Mouse (Mus musculus) right cerebral cortex, postnatal 25 days (tissue): ENCODE results near the gene Pold1.

Source experiments
- DNase-seq: peaks from one replicate; pipeline ENCODE4 v3.0.0; 2022

Gene Pold1

DNA sequence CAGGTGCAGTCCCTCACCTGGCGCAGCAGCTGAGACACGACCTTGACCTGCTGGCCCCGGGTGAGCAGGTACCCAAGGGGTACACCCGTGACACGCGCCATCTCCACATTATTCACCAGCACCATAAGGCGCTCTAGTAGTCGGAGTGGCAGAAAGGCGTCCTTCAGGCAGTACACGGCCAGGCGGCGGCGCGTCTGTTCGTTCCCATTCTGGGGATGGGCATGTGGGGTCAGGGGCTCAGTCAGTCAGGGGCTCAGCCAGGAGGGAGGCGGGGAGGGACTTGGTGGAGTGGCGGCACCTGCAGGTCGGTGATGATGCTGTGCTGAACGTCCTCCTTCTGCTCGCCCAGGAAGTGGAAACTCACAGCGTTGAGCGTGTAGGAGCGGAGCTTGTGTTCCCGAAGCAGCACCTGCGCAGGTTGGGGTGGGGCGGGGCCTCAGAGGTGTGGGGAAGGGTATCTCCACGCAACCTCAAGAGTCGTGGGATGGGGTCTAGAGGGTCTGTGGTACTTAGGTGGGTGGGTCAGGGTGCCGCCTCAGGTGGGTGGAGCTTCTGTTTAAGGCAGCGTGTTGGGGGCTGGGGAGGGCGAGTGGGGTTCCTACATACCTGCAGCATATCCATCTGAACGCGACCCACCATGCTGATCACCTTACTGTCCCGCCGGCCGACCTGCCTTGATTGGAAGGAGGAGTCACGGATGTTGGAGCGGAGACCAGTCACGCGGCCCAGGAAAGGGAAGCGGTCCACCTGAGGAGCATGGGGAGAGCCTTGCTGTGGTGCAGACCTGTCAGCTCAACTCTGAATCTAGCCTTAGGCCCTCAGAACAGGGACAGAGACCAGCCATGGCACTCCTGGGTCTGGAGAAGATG is 9.7 kb downstream of the Pold1 start:
- DNase-seq = no peak

GRCm38 (mm10) chr7:44537496-44537895 is 11.2 kb downstream of the Pold1 start:
- DNase-seq = no peak

DNA sequence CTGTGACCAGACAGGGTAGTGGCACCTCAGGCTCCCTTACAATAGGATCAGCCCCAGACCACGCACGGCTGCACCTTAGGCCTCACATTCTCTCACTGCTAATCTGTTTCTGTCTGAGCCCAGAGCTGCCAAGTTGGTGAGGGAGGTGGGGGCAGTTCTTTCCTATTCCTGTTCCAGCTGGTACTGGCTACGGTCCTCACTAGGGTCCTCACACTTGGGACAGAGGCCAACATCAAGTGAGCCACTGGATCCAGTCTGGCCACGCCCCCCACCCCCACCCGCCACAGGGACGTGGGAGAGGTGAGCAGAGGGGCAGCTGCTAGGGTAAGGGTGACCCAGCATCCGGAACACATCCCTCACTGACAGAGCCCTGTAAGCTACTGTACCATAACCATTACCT is 11.6 kb downstream of the Pold1 start:
- no peak for DNase-seq

DNA sequence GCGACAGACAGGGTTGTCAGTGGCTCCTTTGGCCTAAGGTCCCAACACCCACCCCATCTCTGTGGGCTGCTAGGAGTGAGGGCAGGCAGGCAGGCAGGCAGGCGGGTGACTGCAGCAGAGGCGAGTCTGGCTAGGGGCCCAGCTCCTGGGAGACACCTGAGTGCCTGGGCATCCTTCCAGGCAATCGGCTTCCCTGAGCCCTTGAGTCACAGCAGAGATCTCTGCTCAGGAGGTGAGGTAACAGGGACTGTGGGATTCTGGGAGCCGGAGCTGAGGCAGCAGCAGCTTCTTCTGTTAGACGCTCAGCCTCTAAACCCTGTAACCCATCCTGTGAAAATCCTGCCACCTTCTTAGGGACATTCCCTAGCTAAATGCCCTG is 12.1 kb downstream of the Pold1 start:
- DNase-seq = peak; percentile 63

GRCm38 (mm10) chr7:44535657-44536589 is 12.7 kb downstream of the Pold1 start:
- DNase-seq = no peak

- no peak for DNase-seq
Observed at GRCm38 (mm10) chr7:44534656-44535441, 13.8 kb downstream of the Pold1 start.

DNA sequence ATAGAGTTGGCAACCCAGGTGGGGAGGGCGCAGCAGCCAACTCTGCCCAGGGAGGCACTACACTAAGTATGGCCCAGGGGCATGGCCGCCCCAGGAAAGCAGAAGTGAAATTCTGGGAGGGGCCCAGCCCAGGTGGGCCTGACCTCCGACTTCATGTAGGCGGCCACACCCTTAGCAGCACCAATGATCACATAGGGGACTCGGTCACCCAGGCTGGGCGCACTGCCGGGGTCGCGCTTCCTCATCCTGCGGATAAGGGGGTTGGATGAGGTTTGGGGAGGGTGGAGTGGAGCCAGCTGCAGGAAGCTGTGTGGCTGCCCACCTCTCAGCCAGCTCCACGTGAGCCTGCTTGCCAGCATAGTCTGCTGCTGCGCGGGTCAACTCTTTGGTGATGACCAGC is 14.4 kb downstream of the Pold1 start:
- DNase-seq = no peak

DNA sequence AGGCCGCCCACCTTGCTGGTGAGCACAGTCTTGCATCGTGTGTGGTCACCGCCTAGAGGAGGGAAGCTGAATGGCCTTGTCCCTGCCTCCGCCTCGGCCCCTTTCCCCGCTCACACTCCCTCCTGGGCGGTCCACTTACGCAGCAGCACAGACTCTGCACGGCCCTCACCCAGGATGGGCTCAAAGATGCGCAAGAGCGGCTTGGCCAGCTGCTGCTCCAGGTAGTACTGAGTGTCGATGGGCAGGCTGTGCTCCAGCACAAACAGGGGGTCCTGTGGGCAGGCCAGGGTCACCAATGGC is 15.0 kb downstream of the Pold1 start:
- DNase-seq = no peak

GRCm38 (mm10) chr7:44532918-44533745 is 15.5 kb downstream of the Pold1 start:
- no peak for DNase-seq

GRCm38 (mm10) chr7:44531946-44532732 is 16.5 kb downstream of the Pold1 start, which contains the start of gene Spib:
Gene Spib (minus strand): TSS chr7:44532071.
- DNase-seq = no peak

DNA sequence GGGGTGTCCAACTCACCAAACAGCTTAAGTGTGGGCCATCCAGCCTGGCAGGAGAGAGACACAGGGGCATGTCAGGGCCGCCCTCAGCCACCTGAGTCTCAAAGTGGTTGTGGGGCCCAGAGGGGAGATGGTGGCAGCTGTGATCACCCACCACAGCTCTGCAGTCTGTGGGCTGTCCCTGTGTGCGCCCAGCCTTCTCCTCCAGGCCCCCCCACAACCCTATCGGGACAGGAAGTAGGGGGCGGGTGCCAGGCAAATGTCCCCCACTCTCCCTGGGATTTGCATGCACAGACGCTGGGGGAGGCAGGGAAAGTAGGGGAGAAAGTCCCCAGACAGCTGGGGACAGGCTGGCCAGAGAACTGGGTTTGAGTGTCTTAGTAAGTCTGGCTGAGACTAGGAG is 17.4 kb downstream of the Pold1 start:
- DNase-seq = no peak

DNA sequence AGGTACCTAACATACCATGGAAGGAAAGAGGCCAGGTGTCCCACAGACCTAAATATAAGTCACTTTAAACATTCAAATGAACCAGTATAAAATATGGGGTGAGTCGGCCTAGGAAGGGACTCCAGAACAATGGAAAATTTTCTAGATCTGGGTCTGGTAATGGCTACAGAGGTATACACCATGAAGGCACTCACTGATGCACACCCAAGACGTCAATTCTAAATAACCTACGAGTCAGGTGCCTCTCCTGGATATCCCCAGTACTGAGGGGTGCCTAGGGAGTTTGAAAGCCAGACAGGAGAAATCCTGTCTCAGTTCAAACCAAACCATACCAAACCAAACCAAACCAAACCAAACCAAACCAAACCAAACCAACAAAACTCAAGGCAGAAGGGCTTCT is 18.1 kb downstream of the Pold1 start:
- DNase-seq = no peak

GRCm38 (mm10) chr7:44529518-44529917 is 19.1 kb downstream of the Pold1 start:
- no peak for DNase-seq

DNA sequence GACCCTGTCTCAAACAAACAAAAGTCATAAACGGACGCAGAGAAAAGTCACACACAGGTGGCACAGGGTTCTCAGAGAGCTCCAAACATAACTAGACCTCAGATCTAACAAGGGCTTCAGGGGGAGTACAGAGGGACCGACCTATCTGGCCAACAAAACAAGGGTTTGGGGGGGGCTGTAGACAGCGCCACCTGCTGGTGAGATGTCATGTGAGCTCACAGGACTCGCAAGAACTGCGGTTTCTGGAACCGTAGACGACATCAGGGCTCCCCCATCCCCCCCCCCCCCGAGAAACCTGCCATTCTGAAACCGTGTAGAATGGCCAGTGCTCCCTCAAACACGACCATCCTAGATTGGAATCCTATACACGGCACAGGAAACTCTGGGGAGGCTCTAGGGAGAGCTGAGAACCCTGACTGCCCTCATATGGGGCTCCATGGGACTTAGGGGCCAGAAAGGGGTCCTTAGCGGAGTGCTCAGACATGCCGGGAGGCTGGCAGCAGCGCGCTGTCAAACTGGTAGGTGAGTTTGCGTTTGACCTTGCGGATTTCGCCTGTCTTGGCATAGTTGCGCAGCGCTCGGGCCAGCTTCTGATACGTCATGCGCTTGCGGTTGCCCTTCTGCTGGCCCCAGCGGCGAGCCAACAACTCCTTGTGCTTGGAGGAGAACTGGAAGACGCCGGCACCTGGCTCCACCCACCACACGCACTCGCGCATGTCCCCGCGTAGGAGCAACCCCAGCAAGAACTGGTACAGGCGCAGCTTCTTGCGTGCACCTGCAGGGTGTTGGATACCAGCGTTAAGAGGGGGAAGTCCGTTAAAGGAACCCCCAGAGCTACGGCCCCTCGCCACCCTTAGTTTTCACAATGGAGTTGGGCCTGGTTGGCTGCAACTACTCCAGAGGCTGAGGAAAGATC is 20.9 kb downstream of the Pold1 start:
- peak; percentile 79 for DNase-seq

DNA sequence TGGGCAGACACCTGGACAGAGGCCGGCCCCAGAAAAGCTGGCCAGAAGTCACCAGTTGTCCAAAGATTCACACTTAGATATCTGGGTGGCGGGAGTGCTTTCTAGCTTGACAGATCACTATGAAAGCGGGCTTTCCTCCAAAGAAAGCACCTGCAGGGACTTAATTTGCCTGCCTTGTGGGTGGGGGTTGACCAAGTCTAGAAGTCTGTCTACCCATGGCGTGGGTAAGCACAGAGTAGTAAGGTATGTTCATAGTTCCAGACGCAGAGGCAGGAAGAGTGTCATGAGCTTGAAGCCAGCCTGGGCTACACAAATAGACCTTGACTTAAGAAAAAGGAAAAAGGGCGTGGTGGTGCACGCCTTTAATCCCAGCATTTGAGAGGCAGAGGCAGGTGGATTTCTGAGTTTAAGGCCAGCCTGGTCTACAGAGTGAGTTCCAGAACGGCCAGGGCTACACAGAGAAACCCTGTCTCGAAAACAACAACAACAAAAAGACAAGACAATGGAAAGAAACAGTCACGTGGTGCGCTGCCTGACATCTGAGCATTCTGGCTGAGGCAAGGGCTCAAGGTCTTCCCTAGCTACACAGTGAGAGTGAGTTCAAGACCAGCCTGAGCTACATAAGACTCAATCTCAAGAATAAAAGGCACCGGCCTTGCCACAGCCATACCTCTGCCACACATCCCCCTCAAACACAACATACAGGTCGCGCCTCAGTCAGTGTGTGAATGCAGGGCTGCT is 22.1 kb downstream of the Pold1 start:
- no peak for DNase-seq

DNA sequence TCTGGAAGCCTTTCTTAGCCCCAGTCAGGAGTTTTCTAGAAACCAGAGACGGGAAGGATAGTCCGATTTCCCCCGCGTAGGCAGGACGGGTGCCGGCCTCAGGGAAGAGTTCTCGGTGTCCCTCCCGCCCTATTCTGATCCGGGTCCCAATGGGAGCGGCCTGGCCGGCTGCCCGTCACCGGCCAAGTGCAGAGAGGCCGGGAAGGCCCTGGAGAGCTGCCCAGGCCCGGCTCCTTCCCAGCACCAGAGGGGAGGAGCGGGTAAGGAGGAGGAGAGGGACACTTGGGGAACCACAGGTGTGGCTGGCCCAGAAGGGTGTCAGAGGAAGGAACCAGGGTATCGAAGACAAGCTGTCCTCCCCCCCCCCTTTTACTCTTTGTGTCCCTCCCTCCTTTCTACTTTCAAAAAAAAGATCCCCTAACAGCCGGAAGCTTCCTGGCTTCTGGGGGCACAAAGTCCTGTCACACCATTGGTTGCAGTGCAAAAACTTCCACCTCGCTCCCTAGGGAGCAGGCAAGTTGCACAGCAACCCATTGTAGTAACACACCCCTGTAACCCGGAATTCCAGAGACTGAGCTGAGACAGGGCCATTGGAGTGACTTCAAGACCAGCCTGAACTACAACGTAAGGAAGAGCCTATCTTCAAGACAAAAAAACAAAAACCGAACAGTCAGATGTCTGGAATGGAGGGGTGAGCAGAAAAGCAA is 23.4 kb downstream of the Pold1 start:
- DNase-seq = peak; percentile 31

DNA sequence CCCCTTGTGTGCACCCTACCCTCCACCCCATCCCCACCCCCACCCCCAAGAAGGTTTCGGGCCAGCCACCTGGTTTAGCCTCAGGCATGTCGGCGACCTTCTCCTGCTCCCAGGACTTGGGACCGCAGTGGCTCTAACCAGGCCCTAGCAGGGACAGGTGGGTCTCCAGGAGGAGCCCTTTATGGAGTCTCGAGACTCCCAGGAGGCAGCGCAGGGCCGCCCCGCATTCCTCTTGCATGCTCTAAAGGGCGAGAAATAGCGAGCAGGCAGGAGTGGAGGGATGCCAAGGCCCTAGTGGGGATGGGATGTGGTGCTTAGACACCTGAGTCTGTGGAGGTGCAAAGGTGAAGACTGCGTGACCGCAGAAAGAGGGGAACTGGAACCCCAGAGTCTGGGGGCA is 24.1 kb downstream of the Pold1 start, which contains the start of gene Mybpc2:
Mybpc2 (minus strand) TSS at position 155 of the 400 bp plus-strand sequence.
- no peak for DNase-seq

GRCm38 (mm10) chr7:44523056-44523455 is 25.6 kb downstream of the Pold1 start:
- DNase-seq = no peak

- DNase-seq = no peak
Observed at GRCm38 (mm10) chr7:44521710-44522109, 26.9 kb downstream of the Pold1 start.
